Mouse (Mus musculus) retina, postnatal 7 days (tissue): ENCODE results near the gene Lrmda.

Experiments used
- DNase-seq: peaks from one replicate; pipeline ENCODE4 v3.0.0-alpha.2; 2012; ENCODE audit warnings: low read depth, low spot score

Gene Lrmda

DNA sequence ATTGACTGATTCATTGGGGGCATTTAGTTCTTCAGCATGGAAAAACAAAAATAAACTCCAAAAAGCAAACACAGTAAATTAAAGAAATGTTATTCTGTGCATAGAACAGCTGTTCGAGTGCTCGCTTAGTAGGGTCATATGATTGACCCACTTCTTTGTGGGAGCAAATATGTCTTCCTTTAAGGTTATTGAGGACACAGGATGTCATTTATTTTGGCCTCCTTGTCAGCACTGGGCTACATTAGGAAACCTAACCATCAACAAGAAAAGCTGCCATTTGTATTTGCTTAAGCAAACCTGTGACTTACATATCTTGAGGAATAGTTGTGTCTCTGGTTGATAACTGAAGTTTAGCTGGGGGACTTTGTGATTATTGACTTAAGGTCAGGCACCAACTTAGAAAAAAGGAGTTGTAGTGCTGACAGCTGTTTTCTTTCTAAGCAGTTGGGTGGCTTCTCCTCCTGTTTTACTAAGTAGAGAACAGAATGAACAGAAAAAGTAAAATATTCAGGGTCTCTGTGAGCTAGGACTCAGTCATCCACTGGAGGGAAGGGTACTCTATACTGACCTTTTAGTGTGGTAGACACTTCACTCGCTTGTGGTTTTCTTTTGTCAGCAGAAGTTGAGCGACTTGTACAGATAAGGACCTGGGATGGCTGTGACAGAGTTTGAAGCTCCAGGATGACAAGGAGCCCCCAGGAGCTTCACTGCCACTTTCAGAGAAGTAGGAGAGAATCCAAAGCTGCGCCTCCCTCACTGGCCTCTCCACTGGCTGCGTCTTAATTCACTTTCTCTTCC lies 696.3 kb downstream of the Lrmda start:
- no peak for DNase-seq

DNA sequence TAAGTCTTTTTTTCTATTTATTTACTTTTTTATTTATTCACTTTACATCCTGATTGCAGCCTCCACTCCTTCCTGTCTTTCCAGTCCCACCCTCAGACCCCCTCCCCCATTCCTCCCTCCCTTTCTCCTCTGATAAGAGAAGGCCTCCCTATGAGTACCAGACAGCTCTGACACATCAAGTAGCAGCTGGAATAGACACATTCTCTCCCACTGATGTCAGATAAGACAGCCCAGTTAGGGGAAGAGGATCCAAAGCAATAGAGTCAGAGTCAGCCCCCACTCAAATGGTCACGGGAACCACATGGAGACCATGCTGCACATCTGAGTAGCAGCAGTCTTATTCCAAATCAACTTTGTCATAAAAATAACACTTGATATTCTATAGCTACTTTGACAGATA lies 700.5 kb downstream of the Lrmda start:
- no peak for DNase-seq

DNA sequence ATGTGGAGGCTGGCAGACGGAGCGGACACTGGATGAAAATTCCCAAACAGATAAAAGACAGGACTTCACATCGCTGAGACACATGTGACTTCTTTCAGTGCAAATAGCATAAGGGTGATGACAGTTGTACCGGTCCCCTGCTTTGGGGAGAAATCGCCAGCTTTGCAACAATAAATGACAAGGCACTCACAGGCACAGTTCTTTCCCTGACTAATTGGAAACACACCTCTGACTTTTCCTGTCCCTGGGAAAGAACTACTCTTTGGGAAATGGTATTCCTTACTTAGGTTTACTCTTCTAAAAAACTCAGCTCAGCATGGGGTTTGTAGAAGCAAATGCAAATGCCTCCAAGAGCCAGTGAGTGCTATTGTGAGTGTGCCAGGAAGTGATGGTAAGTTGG lies 702.3 kb downstream of the Lrmda start:
- DNase-seq = no peak

DNA sequence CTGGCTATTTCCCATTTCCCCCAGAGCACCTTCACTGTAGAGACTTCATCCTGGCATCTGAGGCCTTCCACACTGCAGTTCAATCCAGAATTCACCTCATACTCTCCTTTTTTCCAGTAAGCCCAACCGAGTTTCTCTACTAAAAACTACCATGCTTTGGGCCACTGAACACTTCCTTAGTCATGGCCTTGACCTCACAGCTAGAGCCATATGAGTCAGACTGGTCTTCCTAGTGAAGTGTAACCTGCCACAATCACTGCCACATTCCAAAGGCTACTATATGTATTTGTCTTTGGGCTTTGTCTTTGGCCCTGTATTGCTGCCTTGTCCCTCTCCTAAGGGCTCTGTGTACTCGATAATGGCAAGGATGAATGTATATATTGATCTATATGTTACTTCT lies 708.0 kb downstream of the Lrmda start:
- no peak for DNase-seq

DNA sequence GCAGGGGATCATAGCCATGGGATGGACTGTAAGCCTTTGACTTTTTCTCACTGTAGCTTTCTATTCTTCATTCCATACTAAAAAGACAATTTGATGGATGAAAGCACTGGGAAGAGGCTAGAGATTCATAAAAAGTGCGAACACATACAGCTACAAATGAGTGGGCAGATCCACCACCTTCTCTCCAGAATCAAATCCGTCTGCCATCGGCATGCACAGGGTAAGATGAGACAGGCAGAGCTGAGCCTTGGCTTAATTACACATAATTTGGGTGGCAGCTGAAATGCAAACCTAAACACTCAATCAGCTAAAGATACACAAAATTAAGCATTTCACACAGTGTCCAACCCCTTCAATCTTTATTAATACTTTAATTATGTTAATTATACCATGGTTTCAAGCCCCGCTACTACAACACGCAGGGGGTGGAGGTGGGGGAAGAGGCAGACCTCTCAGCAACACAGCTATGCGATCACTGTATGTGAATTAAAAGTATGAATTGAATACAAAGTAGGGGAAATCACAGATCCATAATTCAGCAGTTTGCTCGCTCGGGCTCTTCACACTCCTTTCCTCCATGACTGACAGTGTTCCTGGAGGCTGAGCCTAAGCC lies 709.2 kb downstream of the Lrmda start:
- DNase-seq = no peak

DNA sequence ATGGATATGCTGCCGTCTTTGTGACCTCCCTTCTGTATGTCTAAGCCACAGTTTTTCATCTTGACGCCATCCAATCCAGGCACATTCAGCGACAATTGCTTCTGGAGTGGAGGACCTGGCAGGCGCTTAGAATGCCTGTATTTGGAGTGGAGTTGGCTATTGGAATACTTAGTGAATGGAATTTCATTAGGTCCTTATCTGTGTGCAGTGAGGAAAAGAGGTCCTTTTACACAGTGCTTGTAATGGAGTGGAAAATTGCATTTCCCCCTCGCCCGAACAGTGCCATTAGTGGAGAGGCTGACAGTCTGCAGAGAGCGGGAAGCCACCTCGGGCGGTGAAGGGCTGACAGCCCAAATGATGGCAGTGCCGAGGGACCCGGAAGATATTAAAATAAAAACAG lies 719.1 kb downstream of the Lrmda start:
- DNase-seq = no peak

DNA sequence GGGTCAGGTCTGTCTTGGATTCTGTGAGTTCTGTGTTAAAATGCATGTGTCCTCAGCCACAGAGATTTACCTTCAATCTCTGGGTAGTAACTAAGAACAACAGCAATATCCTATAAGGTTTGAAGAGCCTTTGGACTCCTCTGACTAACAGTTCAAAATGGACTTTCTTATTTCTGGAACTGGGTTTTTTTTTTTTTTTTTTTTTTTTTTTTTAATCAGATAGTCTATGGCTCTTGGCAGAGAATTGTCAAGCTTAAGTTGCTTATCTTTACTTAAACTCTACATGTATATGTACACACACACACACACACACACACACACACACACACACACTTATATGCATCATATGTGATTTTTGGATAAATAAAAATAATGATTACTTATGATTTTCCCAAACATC lies 723.0 kb downstream of the Lrmda start:
- no peak for DNase-seq

DNA sequence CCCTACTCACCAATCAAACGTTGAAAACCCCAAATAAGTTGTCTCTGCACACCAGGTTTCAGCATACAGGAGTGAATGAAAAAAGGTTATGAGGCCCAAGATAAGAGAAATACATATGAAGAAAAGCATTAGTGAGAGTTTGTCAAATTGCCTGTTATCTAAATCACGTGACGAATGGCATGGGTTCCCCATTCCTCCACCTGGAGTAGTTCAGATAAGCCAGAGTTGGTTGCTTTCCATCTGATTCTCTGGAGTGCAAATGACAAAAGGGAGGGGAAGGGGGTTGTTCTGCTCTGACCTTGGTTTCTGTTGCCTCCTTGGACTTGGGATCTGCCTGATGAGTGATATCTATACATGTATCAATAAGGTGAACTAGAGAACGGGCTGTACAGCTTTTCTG lies 723.8 kb downstream of the Lrmda start:
- no peak for DNase-seq

DNA sequence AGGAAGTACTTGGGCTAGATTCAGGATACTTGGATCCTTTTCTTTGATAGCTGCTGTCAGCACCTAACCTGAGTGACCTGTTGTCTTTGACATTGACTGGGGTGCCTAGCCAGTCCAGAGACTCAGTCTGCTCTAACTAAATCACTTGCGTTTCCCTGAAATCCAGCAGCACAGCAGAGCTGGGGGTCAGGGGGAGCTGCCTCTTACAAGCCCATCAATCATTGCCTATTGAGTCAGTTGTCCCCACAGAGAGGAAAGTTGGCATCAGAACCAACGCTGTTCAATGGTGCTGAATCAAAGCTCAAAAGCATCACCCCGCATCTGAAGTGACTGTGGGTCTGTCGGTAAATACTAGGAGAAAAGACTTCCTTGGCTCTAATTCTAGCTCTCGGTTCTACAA lies 725.2 kb downstream of the Lrmda start:
- no peak for DNase-seq

DNA sequence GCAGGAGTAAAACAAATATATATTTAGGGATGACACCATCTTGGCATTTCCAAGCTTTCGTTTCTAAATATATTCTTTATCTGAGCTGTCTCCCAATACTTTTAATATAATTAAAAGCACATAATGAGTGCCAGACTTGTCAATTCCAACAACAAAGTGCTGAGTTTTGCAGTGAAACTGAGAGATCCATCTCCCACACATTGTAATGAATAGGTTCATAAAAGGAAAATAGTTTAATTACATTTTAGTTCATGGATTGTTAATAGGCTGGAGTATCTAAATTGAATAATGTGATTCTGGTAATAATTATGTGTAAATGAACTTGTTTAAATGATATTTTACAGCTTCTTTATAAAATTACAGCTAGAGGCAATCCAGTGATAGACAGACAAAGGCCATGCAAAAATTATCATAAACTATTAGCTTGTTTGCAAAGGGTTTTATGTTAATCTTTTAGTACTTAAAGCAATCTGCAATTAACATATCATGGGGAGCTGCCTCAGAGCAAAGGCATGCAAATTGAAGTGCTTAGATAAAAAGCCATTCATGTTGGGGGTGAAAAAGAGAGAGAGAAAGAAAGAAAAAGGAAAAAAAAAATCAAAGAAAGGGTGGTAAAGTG lies 725.9 kb downstream of the Lrmda start:
- no peak for DNase-seq

DNA sequence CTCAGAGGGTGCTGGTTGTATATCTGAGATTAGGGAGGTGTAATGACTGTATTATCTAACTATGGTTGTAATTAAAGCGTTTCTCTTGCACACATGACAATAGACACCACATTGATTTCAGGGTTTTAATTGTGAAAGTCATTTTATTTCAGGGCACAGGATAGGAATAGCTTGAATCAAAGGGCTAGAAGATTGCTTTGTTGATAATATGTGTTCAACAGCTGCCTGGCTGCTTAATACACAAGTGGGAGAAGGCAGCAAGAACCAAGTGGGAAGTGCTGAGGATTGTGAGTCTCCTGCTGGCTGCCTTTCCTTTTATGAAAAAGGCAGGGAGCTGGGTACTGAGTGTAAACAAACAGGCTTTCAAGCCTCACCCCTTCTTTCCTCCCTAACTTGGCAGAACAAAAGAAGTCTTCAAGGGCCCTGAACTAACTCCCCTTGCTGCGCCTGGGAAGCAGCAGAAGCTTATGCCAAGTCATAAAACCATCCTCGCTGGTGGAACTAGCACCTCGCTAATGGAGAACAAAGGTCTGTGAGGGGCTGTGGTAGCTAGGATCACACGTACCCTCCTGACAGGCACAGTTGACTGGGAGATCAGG lies 726.5 kb downstream of the Lrmda start:
- DNase-seq = no peak

DNA sequence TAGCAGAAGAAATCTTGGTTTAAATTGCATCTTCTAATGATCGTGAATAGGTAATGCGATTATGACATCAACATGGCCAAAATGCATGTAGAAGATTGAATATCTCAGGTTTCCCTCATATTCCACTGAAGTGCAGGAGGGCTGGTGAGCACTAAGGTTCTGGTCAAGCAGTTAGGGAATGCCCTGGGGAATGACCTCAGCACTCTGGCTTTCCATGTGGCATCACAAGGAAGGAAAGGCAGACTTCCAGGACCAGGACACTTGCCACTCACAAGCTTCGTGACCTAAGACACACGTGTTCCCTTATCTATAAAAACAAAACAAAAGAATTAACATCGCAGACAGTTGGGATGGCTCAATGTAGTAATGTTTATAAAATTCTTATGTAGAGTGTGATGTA lies 728.3 kb downstream of the Lrmda start:
- no peak for DNase-seq

DNA sequence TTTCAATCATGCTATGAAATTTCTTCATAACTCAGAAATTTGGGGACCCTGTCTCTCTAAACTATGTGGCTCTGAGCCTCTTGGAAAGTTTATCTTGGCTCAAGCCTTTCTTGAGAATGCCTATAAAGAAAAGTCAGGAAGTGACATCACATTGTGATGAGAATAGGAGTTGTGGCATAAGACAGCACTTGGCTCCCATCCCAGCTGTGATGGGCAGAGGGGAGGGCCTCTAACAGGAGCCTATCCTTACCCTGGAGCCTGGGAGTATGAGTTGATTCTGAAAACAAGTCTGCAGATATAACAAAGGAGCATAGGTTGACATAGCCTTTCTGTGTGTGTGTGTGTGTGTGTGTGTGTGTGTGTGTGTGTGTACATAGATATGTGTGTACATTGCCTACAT lies 730.9 kb downstream of the Lrmda start:
- DNase-seq = no peak

DNA sequence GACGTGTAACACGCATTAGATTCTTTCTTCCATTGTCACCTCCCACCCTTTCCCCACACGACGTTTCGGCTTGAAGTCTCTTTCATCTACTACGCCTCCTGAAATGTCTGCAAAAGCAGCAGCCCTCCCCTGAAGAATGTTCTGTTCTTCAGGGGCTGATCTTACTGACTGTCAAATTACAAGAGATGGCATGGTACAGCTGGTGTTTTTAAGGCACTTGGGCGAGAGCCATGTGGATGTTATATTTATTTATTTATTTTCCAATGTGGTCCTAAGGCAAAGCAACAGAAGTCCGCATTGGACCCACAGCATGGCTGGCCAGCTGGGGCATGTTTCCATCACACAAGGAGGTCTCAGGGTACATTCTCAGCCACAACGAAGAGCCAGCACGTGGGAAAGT lies 731.8 kb downstream of the Lrmda start:
- DNase-seq = no peak

DNA sequence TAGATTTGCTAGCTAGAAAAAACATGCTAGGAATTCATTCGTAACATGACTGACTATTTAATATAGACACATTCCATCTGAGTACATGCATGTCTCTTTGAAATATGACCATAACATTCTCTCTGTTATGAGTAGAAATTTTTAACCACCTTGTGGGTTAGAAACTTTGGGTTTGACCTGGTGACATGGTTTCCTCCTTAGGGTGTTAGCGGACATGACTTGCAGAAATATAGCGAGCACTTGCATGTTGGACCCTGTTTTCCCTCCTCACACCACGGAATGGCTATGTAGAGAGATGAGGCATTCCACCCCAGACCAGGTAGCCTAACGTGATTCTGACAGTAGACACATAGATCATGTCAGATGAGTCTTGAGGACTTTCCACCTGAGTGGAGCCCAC lies 735.1 kb downstream of the Lrmda start:
- DNase-seq = no peak

DNA sequence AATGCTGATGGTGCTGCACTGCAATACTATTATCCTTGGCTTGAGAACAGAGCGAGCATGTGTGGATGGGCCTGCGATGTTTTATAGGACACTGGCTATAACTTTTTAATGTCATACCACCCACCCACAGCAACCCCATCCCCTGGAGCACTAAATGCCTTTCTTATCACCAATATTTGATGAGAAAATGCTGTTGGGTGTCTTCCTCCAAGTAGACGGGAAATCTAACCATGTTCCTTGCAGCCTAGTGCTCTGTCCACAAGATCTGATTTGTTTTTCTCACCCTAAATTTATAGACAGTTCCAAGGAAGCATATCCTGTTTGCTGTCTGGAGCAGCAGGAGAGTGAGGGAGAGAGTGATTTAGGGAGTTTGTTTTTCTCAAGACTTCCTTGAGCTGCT lies 738.0 kb downstream of the Lrmda start:
- DNase-seq = no peak

DNA sequence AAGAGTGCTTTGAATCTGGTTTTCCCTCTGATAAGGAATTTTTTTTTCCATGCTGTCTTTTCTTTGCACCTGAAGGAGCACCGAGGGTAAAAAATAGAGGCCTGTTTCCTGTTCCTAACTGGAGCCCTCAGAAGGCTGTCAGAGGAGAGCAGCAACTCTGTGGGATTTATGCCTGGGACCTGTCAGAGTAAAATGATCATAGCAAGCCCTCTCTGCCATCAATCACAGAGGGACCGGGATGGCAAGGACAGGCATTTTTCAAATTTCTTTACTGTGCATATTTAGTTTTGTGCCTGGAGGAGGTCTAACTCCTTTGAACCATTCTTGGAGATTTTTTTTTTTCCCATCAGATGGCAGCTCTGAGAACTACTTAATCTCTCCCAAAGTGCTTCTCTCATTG lies 739.7 kb downstream of the Lrmda start:
- DNase-seq = no peak

DNA sequence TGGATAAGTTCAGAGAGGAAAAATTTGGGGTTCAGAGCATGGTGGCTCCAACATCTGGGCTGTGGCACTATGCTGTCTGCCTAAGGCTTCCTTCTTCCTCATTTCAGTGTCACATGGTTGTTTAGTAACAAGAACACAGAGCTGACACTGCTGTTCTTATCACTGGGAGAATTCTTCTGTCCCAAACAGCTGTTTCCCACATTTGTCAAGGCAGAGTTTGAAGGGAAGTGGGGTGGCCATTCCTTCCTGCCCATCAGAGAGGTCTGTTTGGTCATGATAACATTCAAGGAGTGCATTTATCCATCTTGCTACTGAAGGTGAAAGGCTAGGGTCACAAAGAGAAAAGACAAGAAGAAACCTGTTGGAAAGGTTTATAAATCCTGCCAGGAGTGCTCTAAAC lies 740.2 kb downstream of the Lrmda start:
- DNase-seq = no peak

DNA sequence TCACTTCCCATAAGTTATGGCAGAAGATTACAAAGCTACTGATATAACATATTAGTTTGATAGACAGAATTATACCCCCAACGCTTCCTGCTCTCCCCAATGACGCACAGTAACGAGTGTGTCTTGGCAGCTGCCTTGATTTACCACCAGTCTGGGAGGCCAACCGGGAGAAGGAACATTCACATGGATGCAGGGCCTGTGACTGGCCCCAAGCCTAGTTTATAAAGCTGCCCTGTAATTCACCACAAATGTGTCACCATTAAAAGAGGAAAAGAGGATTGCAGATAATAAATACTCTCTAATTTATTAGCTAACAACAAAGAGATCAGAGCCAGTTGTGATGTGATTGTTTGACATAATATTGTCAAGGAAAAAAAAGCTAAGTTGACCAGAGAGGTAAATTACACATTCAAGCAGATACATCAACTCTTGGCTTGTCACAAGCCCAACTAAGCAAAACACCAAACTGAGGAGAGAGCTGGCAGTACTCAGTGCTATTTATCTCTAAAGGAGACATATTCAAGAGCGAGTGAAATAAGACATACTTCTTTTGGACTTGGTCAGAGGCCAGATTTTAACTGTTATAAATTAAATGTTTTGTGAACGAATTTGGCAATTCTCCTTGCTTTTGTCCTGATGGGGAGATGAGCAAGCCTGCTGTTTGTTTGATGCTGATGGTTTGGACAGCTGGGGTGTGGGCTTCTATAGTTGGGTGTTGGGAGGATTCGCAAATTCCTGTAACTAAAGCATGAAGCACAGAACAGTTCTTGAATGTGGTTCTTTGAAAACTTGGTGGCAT lies 740.9 kb downstream of the Lrmda start:
- DNase-seq = no peak

DNA sequence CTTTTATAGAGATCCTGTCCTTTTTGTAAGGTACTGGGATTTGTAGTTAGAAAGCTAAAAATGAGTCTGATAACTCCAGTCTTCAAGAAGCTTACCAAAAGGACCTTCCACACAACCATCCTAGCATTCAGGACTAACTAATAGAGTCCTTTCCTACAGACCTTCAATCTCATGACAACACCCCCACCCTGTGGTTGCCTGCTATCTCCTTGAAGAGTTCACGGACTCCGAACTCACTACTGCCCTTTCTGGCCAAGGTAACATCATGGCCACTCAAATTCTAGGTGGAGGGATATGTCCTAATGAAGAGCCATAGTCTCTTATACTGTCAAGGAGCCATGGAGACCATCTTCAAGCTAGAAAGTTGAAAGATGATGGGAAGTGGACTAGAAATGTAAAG lies 762.2 kb downstream of the Lrmda start:
- no peak for DNase-seq

DNA sequence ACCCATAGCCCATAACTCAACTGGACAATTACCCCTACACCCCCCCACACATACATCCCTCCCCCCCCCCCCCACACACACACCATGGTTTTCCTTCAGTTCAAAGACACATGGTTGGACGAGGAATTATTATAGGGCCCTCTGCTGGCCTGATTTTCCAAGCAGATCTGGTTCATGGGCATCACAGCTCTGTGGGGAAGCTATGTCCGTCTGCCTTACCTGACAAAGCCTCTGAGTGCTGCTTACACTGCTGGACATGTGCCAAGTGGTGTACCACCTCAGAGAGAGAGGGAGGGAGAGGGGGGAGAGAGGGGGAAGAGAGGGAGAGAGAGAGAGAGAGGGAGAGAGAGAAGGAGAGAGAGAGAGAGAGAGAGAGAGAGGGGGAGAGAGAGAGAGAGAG lies 762.9 kb downstream of the Lrmda start:
- no peak for DNase-seq
